Mouse (Mus musculus) E14TG2a.4 (cell line): ENCODE measurements at regions not wholly inside any gene's neighbourhood (a gene's known extent, or its start where the extent isn't known, plus 50 kb on each side); places are given as distances from the start of the nearest gene placed in this dataset.

Experiments used
- CTCF ChIP-seq: conservative IDR thresholded peaks from 2 replicates; pipeline ENCODE4 v1.5.1; 2014; ENCODE audit warnings: low read length
- NANOG ChIP-seq: IDR thresholded peaks from 2 replicates; pipeline ENCODE4 v1.6.1; 2014; ENCODE audit warnings: borderline replicate concordance, low read length, mixed read lengths
- POU5F1 ChIP-seq: IDR thresholded peaks from 2 replicates; pipeline ENCODE4 v1.6.1; 2014; ENCODE audit warnings: low read length, borderline replicate concordance

DNA sequence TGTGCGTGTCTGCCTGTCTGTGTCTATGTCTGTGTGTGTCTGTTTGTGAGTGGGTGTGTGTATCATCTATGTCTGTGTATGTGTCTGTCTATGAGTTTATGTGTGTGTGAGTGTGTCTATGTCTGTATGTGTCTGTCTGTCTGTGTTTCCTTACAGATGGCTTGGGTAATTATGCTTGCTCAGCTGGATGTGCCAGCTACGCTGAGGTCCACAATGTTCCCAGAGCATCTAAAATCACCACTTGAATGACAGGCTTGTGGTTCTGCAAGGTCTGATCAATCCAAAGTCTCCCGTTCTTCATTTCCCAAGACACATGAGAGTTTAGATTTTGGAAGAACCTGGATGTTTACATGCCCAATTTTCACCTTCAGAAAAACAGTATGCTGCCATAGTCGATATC is 573.2 kb downstream of the Nfib start:
- TF ChIP-seq CTCF (no peak), POU5F1 (no peak), NANOG (no peak)
